Mouse (Mus musculus) megakaryocyte, adult 5-6 weeks (primary cell): ENCODE data around the gene Clec2g. TPM values are rescaled to one million over a fixed set of nuclear protein-coding genes. Genes with fewer than 3 reads are reported as not detected.
"Not testable (repeated sequence)": the region's sequence is repeated elsewhere in the genome, so short reads cannot be mapped to it uniquely, and the experiment has no call there.

Source experiments
- ATAC-seq: 2 replicates; pipeline ENCODE4 v1.8.0; 2016; ENCODE audit warnings: mild to moderate bottlenecking, inconsistent platforms; ENCODE audit not compliant: poor library complexity, severe bottlenecking
- total RNA-seq, 2 experiments: library from RNA; stranded (forward) in 1 of 2; stranded (reverse) in 1 of 2; fragments of 153-499, 151-499 nt in 1 of 2; fragments of 221-1000, 200-1000 nt in 1 of 2; gene quantifications; 2 replicates each; pipeline versions ENCODE4 v1.2.3 to v1.2.4; 2015 to 2017

Gene Clec2g
- total RNA-seq, 2 experiments from 2014 or later: not detected

GRCm38 (mm10) chr6:129009846-129010504 is 75.8 kb downstream of the Clec2g start:
- ATAC-seq: not testable (repeated sequence)

DNA sequence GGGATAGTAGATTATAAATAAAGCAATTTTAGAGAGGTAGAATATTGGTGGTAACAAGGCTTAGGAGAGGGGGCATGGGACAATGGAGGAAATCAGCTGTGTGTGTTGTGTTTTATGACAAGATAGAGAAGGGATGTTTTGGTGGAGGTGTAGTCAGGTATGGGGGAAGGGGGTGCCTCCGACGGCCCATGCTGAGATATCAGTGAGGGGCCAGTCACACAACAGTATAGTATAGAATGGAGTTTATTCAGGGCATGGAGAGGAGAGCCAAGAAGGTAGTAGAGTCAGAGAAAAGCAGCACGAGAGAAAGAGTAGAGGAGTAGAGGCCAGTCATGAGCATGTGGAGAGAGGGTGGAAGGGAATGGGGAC is 76.3 kb downstream of the Clec2g start:
- ATAC-seq: no peak

DNA sequence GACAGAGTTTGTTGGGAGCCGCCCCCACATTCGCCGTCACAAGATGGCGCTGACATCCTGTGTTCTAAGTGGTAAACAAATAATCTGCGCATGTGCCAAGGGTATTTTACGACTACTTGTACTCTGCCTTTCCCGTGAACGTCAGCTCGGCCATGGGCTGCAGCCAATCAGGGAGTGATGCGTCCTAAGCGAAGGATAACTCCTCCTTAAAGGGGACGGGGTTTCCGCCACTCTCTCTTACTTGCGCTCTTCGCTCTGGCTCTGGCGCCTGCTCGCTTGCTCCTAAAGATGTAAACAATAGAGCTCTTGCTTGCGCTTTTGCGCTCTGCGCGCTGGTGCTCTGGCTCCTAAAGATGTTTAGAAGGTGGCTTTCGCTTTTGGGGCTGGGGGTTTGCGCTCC is 77.8 kb downstream of the Clec2g start:
- ATAC-seq: not testable (repeated sequence)

- no peak for ATAC-seq
Observed at GRCm38 (mm10) chr6:129012966-129013365, 78.8 kb downstream of the Clec2g start.

GRCm38 (mm10) chr6:129013762-129014276 is 79.6 kb downstream of the Clec2g start:
- ATAC-seq: 0 out of 2 replicates have a peak, but pooled peaks have one; percentile 17

- peak; percentile 78 for ATAC-seq
Observed at GRCm38 (mm10) chr6:129014399-129014798, 80.2 kb downstream of the Clec2g start.

DNA sequence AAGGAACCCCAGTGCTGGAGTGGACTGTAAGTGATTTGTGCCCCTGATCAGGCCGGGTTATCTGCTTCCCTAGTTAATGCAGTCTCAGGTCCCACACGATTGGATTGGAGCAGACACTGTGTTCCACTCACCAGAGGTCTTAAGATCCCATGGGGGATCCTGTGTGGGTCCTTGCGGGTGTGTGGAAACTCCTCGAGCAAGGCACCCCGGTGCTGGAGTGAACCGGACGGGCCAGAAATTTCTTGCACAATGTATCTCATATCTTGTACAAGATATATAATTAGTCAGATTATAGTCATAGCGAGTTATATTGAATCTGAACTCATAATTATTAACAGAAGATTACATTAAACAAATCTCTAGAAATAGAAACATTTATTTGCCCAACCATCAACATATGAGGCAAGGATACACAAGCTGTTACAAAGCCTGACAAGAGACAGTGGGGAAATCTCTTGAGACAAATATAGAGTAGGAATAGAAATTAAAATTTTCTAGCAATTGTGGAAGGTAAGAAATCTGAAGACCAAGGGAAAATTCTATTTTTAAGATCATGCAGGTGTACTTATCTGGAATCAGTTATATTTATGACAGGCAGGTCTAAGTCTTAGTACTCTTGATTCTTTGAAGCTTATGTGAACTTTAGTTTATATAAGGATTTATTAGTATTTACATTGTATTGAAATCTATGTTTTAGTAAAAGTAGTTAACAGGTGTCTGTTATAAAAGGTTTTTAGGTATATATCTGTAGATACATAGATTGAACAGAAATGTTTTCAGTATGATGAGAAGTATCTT is 93.5 kb downstream of the Clec2g start:
- ATAC-seq: no peak

GRCm38 (mm10) chr6:129030175-129030824 is 96.1 kb downstream of the Clec2g start:
- no peak for ATAC-seq

- ATAC-seq: no peak
Observed at GRCm38 (mm10) chr6:129030964-129031363, 96.8 kb downstream of the Clec2g start.

DNA sequence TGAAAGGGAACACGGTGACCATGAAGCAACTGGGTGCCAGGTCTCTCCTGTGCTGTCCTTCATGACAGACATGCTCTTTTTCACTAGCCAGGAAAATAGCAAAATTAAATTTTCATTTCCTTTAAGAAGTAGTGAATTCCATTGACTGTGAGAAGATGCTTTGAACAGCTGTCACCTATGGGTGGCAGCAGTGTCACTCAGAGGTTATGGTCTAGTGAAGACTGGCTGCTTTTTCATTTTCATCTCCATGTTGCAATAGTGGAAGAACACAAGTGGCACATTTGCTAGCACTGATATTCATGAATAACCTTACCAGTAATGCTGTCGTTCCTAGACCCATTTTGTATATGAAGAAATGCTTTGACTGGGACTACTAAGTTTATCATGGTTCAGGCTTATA is 99.2 kb downstream of the Clec2g start:
- peak; percentile 83 for ATAC-seq

Other genes with a start within 250 kb of the Clec2g start
- gene Klrb1, start 211.3 kb upstream of the Clec2g start, total RNA-seq (2015): 0.62 TPM in 1 of 2 replicates, not detected in the other
- gene Klrb1, start 211.3 kb upstream of the Clec2g start, total RNA-seq (2017): 0.26 and 0.73 TPM in 2 replicates
- 4.7 and 10.0 TPM in 2 replicates for gene Klrb1c, start 145.2 kb upstream of the Clec2g start, total RNA-seq (2015)
- 6.8 and 8.4 TPM in 2 replicates for gene Klrb1c, start 145.2 kb upstream of the Clec2g start, total RNA-seq (2017)
- 2.7 TPM in 1 of 2 replicates, not detected in the other for gene Gm44511, start 108.1 kb upstream of the Clec2g start, total RNA-seq (2015)
- 3.4 TPM in 1 of 2 replicates, not detected in the other for gene Gm44511, start 108.1 kb upstream of the Clec2g start, total RNA-seq (2017)
- 4.5 and 11.2 TPM in 2 replicates for gene Klrb1b, start 108.0 kb upstream of the Clec2g start, total RNA-seq (2015)
- 2.6 and 3.6 TPM in 2 replicates for gene Klrb1b, start 108.0 kb upstream of the Clec2g start, total RNA-seq (2017)
- 34.3 and 38.5 TPM in 2 replicates for gene Clec2i, start 46.8 kb upstream of the Clec2g start, total RNA-seq (2015)
- gene Clec2i, start 46.8 kb upstream of the Clec2g start, total RNA-seq (2017): 58.0 and 59.7 TPM in 2 replicates
- gene BC035044, start 43.3 kb upstream of the Clec2g start, total RNA-seq (2015): 154 and 164 TPM in 2 replicates
- 141 and 149 TPM in 2 replicates for gene BC035044, start 43.3 kb upstream of the Clec2g start, total RNA-seq (2017)
- gene Klrb1f, start 111.5 kb downstream of the Clec2g start, total RNA-seq (2015): 104 and 108 TPM in 2 replicates
- gene Klrb1f, start 111.5 kb downstream of the Clec2g start, total RNA-seq (2017): 132 and 137 TPM in 2 replicates
- gene Clec2e, start 166.5 kb downstream of the Clec2g start, total RNA-seq (2015): not detected in 2 replicates
- gene Clec2e, start 166.5 kb downstream of the Clec2g start, total RNA-seq (2017): 0.29 TPM in 1 of 2 replicates, not detected in the other
- gene Clec2d, start 246.2 kb downstream of the Clec2g start, total RNA-seq (2015): 28.2 and 41.3 TPM in 2 replicates
- 238 and 253 TPM in 2 replicates for gene Clec2d, start 246.2 kb downstream of the Clec2g start, total RNA-seq (2017)